Mouse (Mus musculus) thymus, postnatal 36 days (tissue): Measurements from ENCODE around the gene Plppr3.

Experiments
- DNase-seq, 2 experiments: peaks; one replicate each; pipeline ENCODE4 v3.0.0; 2022; ENCODE audit warnings: mixed read lengths in 2 of 2

The Plppr3 gene

GRCm38 (mm10) chr10:79817111-79817510 lies 57.3 kb downstream of the Plppr3 start:
- no peak for DNase-seq

- DNase-seq, result no peak
These were observed 58.6 kb downstream of the Plppr3 start for GRCm38 (mm10) chr10:79815671-79816494.

- no peak for DNase-seq
These were observed 60.1 kb downstream of the Plppr3 start for GRCm38 (mm10) chr10:79814271-79814842.

- peak; percentile 83 to 88 for DNase-seq
These were observed 62.4 kb downstream of the Plppr3 start for GRCm38 (mm10) chr10:79811736-79812637.
